Mouse (Mus musculus) G1E-ER4 (cell line): ENCODE measurements around the gene Rpl3. TPM values are rescaled to one million over a fixed set of nuclear protein-coding genes. Genes with fewer than 3 reads are reported as not detected.

Experiments used
- GATA1 ChIP-seq: IDR thresholded peaks from one replicate; pipeline ENCODE4 v1.8.0; 2012; ENCODE audit warnings: low read length, inconsistent platforms
- polyA plus RNA-seq: library from polyadenylated mRNA; stranded (reverse); fragments of >175 nt; gene quantifications from 2 replicates; pipeline ENCODE4 v1.2.3, GENCODE M21; 2012

Rpl3 gene
- polyA plus RNA-seq, 1 experiment = 41.0 TPM

GRCm38 (mm10) chr15:80042152-80042551, 49.5 kb downstream of the Rpl3 start:
- no peak for TF ChIP-seq GATA1

- TF ChIP-seq GATA1 = no peak
Observed at GRCm38 (mm10) chr15:80038110-80038391, 53.6 kb downstream of the Rpl3 start.

- no peak for TF ChIP-seq GATA1
Observed at GRCm38 (mm10) chr15:80037255-80038109, 54.2 kb downstream of the Rpl3 start.

- no peak for TF ChIP-seq GATA1
Observed at GRCm38 (mm10) chr15:80035341-80035885, 56.3 kb downstream of the Rpl3 start.

- TF ChIP-seq GATA1 = no peak
Observed at GRCm38 (mm10) chr15:80034913-80035312, 56.8 kb downstream of the Rpl3 start.

GRCm38 (mm10) chr15:80034366-80034765, 57.3 kb downstream of the Rpl3 start:
- TF ChIP-seq GATA1 = no peak

GRCm38 (mm10) chr15:80031133-80031532, 60.5 kb downstream of the Rpl3 start:
- TF ChIP-seq GATA1 = no peak

GRCm38 (mm10) chr15:80030399-80030798, 61.3 kb downstream of the Rpl3 start:
- no peak for TF ChIP-seq GATA1

GRCm38 (mm10) chr15:80028862-80029261, 62.8 kb downstream of the Rpl3 start:
- no peak for TF ChIP-seq GATA1

Other genes starting within 250 kb of the Rpl3 start
- gene Apobec3, start 200.2 kb downstream of the Rpl3 start, polyA plus RNA-seq = 0.64 and 0.77 TPM in 2 replicates
- gene Cbx7, start 120.7 kb downstream of the Rpl3 start, polyA plus RNA-seq = 8.4 and 9.6 TPM in 2 replicates
- gene Pdgfb, start 76.9 kb downstream of the Rpl3 start, polyA plus RNA-seq = not detected in 2 replicates
- gene Syngr1, start 534 bp downstream of the Rpl3 start, polyA plus RNA-seq = 81.9 and 94.8 TPM in 2 replicates
- gene Tab1, start 41.3 kb upstream of the Rpl3 start, polyA plus RNA-seq = 14.2 and 21.9 TPM in 2 replicates
- not detected in 2 replicates for gene Mgat3, start 81.9 kb upstream of the Rpl3 start, polyA plus RNA-seq
- 14.4 and 32.6 TPM in 2 replicates for gene Mief1, start 142.2 kb upstream of the Rpl3 start, polyA plus RNA-seq
- not detected in 2 replicates for gene AC140267.1, start 144.0 kb upstream of the Rpl3 start, polyA plus RNA-seq
- gene Atf4, start 163.3 kb upstream of the Rpl3 start, polyA plus RNA-seq = 115 and 131 TPM in 2 replicates
- 72.6 and 92.5 TPM in 2 replicates for gene Rps19bp1, start 172.4 kb upstream of the Rpl3 start, polyA plus RNA-seq
- gene Cacna1i, start 195.4 kb upstream of the Rpl3 start, polyA plus RNA-seq = not detected in 2 replicates